Mouse (Mus musculus): ENCODE data around the gene Phpt1. TPM values are rescaled to one million over a fixed set of nuclear protein-coding genes. Genes with fewer than 3 reads are reported as not detected.

Gene Phpt1
- 10 to 100 TPM; 63.5 to 82.8 TPM for total RNA-seq (2021)
- long read RNA-seq, experiment 1, transcript Phpt1-201 (3 exons, 937 nt), result major isoform, 83 of 101 reads
- long read RNA-seq, experiment 1, partial matches to known transcripts, result 2 of 101 reads
- long read RNA-seq, experiment 1, other reads (novel, unspliced or antisense), result 16 of 101 reads
- long read RNA-seq, experiment 2, transcript Phpt1-201 (3 exons, 937 nt), result major isoform, 64 of 75 reads
- long read RNA-seq, experiment 2, partial matches to known transcripts, result 1 of 75 reads
- long read RNA-seq, experiment 2, other reads (novel, unspliced or antisense), result 10 of 75 reads

GRCm38 (mm10) chr2:25574579-25575431, at the start of gene Phpt1, which contains the start of gene Mamdc4:
Gene Phpt1, minus strand, starts transcription at chr2:25575224.
Gene Mamdc4, minus strand, starts transcription at chr2:25574845.
- peak; percentile 97 for DNase-seq

GRCm38 (mm10) chr2:25621229-25622200, 46.5 kb upstream of the Phpt1 start, which contains the start of gene Tmem141:
Gene Tmem141, minus strand, starts transcription at chr2:25622005.
- DNase-seq, result peak; percentile 96

GRCm38 (mm10) chr2:25620852-25621228, 45.8 kb upstream of the Phpt1 start:
- no peak for DNase-seq

GRCm38 (mm10) chr2:25620386-25620785, 45.4 kb upstream of the Phpt1 start:
- DNase-seq, result no peak

- DNase-seq, result no peak
Measured at GRCm38 (mm10) chr2:25617578-25617977, 42.6 kb upstream of the Phpt1 start, which contains the start of gene Ccdc183. Gene Ccdc183, minus strand, starts transcription at chr2:25617678.

- DNase-seq, result no peak
Measured at GRCm38 (mm10) chr2:25616398-25616797, 41.4 kb upstream of the Phpt1 start.

GRCm38 (mm10) chr2:25608671-25609070, 33.6 kb upstream of the Phpt1 start:
- DNase-seq, result no peak

- DNase-seq, result peak; percentile 93
Measured at GRCm38 (mm10) chr2:25607761-25608622, 33.0 kb upstream of the Phpt1 start, which contains the start of gene Rabl6. Gene Rabl6, minus strand, starts transcription at chr2:25608521.

- no peak for DNase-seq
Measured at GRCm38 (mm10) chr2:25602526-25602925, 27.5 kb upstream of the Phpt1 start.

- DNase-seq, result no peak
Measured at GRCm38 (mm10) chr2:25600037-25600436, 25.0 kb upstream of the Phpt1 start.

- no peak for DNase-seq
Measured at GRCm38 (mm10) chr2:25598749-25599148, 23.7 kb upstream of the Phpt1 start.

- DNase-seq, result no peak
Measured at GRCm38 (mm10) chr2:25596765-25597510, 21.9 kb upstream of the Phpt1 start.

- DNase-seq, result peak; percentile 50
Measured at GRCm38 (mm10) chr2:25591863-25592262, 16.8 kb upstream of the Phpt1 start.

GRCm38 (mm10) chr2:25588227-25588907, 13.3 kb upstream of the Phpt1 start:
- DNase-seq, result no peak

GRCm38 (mm10) chr2:25587290-25587689, 12.3 kb upstream of the Phpt1 start:
- no peak for DNase-seq

GRCm38 (mm10) chr2:25585601-25586000, 10.6 kb upstream of the Phpt1 start:
- peak; percentile 14 for DNase-seq

- DNase-seq, result no peak
Measured at GRCm38 (mm10) chr2:25584856-25585255, 9.8 kb upstream of the Phpt1 start.

GRCm38 (mm10) chr2:25584152-25584551, 9.1 kb upstream of the Phpt1 start:
- DNase-seq, result peak; percentile 27

GRCm38 (mm10) chr2:25583571-25583970, 8.5 kb upstream of the Phpt1 start:
- peak; percentile 22 for DNase-seq

- peak; percentile 24 for DNase-seq
Measured at GRCm38 (mm10) chr2:25583120-25583481, 8.1 kb upstream of the Phpt1 start.

Measured in adrenal gland, postnatal 10 days (tissue).